27 mouse cellular contexts compared by ENCODE assay signal in genomic region chr17:54362991-54363390, GRCm38 (mm10).
"Had no signal": no experiment of that assay in that cellular context is flagged by ENCODE, and none has a peak within 500 bp of the region (broad histone marks: within the 10 kb centered on the region; RNA-seq: fewer than 3 reads in every experiment).

No protein-coding gene starts in this region.

- DNase-seq: gastrocnemius, postnatal 14 days; gastrocnemius, postnatal 36 days; heart, adult 11 months; heart, adult 2 months; heart, postnatal 4 days; kidney, adult 18-20 months; kidney, adult 8-10 months; kidney, postnatal 10 days; kidney, postnatal 25 days; kidney, postnatal 4 days; liver; liver, embryonic 13.5 days had no signal

- ATAC-seq: hindbrain, embryonic 16.5 days; inflammation-experienced regulatory T-cells, adult 6 months; intestine, embryonic 15.5 days; intestine, postnatal 0 days had no signal

- H3K4me3 ChIP-seq: heart, adult 2 months; heart, embryonic 13.5 days; heart, embryonic 15.5 days; hindbrain, embryonic 10.5 days; hindbrain, embryonic 12.5 days; intestine, embryonic 15.5 days; layer of hippocampus, adult 2 months; limb, embryonic 10.5 days; limb, embryonic 12.5 days; liver, embryonic 13.5 days; liver, embryonic 15.5 days had no signal

- H3K36me3 ChIP-seq: heart, embryonic 13.5 days; heart, embryonic 15.5 days; hindbrain, embryonic 10.5 days; hindbrain, embryonic 12.5 days; intestine, embryonic 15.5 days; limb, embryonic 10.5 days; limb, embryonic 12.5 days; liver, embryonic 13.5 days; liver, embryonic 15.5 days had no signal

- H3K27ac ChIP-seq: heart, adult 2 months; heart, embryonic 13.5 days; heart, embryonic 15.5 days; hindbrain, embryonic 10.5 days; hindbrain, embryonic 12.5 days; hindbrain, embryonic 14.5 days; intestine, embryonic 15.5 days; layer of hippocampus, adult 2 months; limb, embryonic 10.5 days; limb, embryonic 12.5 days; liver, embryonic 13.5 days; liver, embryonic 15.5 days had no signal

- H3K4me1 ChIP-seq: heart, embryonic 13.5 days; heart, embryonic 15.5 days; hindbrain, embryonic 10.5 days; hindbrain, embryonic 12.5 days; intestine, embryonic 15.5 days; limb, embryonic 10.5 days; limb, embryonic 12.5 days; liver, embryonic 13.5 days; liver, embryonic 15.5 days had no signal

- H3K9me3 ChIP-seq: heart, embryonic 13.5 days; heart, embryonic 15.5 days; hindbrain, embryonic 10.5 days; hindbrain, embryonic 12.5 days; intestine, embryonic 15.5 days; limb, embryonic 10.5 days; limb, embryonic 12.5 days; liver, embryonic 13.5 days; liver, embryonic 15.5 days had no signal

- H3K9ac ChIP-seq: heart, embryonic 13.5 days; heart, embryonic 15.5 days; hindbrain, embryonic 12.5 days; hindbrain, embryonic 14.5 days; intestine, embryonic 15.5 days; limb, embryonic 12.5 days; liver, embryonic 13.5 days; liver, embryonic 15.5 days had no signal

- H3K27me3 ChIP-seq: heart, embryonic 13.5 days; heart, embryonic 15.5 days; hindbrain, embryonic 12.5 days; intestine, embryonic 15.5 days; limb, embryonic 12.5 days; liver, embryonic 13.5 days; liver, embryonic 15.5 days had no signal

- H3K4me2 ChIP-seq: heart, embryonic 11.5 days; heart, embryonic 13.5 days; heart, embryonic 15.5 days; hindbrain, embryonic 12.5 days; hindbrain, embryonic 14.5 days; intestine, embryonic 15.5 days; limb, embryonic 12.5 days; liver, embryonic 11.5 days; liver, embryonic 13.5 days; liver, embryonic 15.5 days had no signal
